Mouse (Mus musculus): ENCODE data around the gene Nr1i2. TPM values are rescaled to one million over a fixed set of nuclear protein-coding genes. Genes with fewer than 3 reads are reported as not detected.
A peak's percentile ranks its signal among the peaks of the same experiment; 100 is the strongest.

Gene Nr1i2
- polyA plus RNA-seq, 1 experiment from 2014 or later, result not detected

DNA sequence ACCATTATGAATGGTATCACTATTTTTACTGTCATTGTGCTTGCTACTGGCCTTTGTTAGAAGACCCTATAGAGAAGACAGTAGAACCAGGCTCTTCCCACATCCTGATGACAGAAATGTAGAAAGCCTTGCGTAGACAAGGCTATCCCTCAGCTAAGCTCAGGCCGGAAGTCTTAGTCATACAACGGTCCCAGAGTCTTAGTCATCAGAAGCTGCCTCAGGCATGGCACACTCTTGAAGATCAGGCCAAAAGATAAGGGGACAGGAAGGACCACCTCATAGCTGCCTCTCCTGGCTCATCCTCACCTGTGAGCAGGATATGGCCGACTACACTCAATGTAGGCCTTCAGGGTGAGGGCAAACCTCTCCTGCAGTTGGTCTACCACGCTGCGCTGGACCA lies 44.2 kb downstream of the Nr1i2 start:
- 0 out of 2 replicates have a peak, but pooled peaks cover 2% of the 10 kb centered on the region for H3K36me3 ChIP-seq (ENCODE audit: control insufficient read depth, insufficient read depth, low read length)
- WGBS, result 94% methylated on average over 6 of the region's 6 CpGs
- no peaks in the 10 kb centered on the region for H3K9me3 ChIP-seq (ENCODE audit: control insufficient read depth, low read length)
- H3K4me3 ChIP-seq (ENCODE audit: low read depth, low read length), result no peak overlapping the region
- H3K4me1 ChIP-seq (ENCODE audit: control insufficient read depth, insufficient read depth, low read length), result no peaks in the 10 kb centered on the region
- H3K27me3 ChIP-seq (replicated peaks; ENCODE audit: control insufficient read depth, insufficient read depth, low read length), result no peaks in the 10 kb centered on the region
- no peak for ATAC-seq (ENCODE audit: low read depth)
- H3K4me2 ChIP-seq (ENCODE audit: low read depth, low read length), result no peak overlapping the region
- no peak overlapping the region for H3K27ac ChIP-seq (replicated peaks; ENCODE audit: low read depth, low read length)
- no peak overlapping the region for H3K9ac ChIP-seq (ENCODE audit: low read depth, low read length)
- no peak for DNase-seq (ENCODE audit: low spot score)

DNA sequence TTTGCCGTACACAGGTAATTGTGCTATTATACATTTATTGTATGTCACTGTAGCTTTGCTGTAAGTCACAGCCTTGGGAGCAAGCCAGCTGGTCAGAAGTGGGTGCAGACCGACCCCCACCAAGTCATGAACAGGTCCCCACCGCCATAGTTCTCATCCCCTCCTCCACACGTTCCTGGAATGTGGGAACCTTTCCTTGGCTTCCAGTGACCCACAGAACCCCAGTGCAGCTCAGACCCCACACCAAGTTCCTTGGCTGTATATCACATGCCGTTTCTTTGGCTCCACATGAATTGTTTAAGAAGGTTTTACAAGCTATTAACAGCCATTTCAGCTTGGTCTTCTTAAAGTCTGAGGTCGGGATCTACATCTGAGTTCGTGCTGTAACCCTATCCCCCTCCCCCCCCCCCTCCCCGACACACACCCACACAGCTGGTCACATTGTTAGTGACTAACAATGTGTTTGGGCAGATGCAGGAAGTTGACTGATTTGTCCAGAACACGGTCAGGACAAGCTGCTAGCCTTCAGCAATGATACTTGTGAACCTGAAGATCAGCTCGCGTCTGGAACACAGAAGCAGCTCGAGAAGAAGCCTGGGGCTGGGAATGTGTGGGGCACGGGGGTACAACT lies 46.2 kb downstream of the Nr1i2 start:
- DNase-seq (ENCODE audit: low spot score) (peak; percentile 38), ATAC-seq (ENCODE audit: low read depth) (peak; percentile 61; the same call in 1 of the 2 replicates)
- no peaks in the 10 kb centered on the region for H3K9me3 ChIP-seq (ENCODE audit: control insufficient read depth, low read length)
- 0 out of 2 replicates have a peak, but pooled peaks cover 4% of the 10 kb centered on the region for H3K36me3 ChIP-seq (ENCODE audit: control insufficient read depth, insufficient read depth, low read length)
- H3K27me3 ChIP-seq (replicated peaks; ENCODE audit: control insufficient read depth, insufficient read depth, low read length), result no peaks in the 10 kb centered on the region
- no peak overlapping the region for H3K4me2 ChIP-seq (ENCODE audit: low read depth, low read length)
- no peak overlapping the region for H3K27ac ChIP-seq (replicated peaks; ENCODE audit: low read depth, low read length)
- 36% methylated on average over 13 of the region's 13 CpGs for WGBS
- H3K4me3 ChIP-seq (ENCODE audit: low read depth, low read length), result no peak overlapping the region
- H3K9ac ChIP-seq (ENCODE audit: low read depth, low read length), result no peak overlapping the region
- H3K4me1 ChIP-seq (ENCODE audit: control insufficient read depth, insufficient read depth, low read length), result no peaks in the 10 kb centered on the region

DNA sequence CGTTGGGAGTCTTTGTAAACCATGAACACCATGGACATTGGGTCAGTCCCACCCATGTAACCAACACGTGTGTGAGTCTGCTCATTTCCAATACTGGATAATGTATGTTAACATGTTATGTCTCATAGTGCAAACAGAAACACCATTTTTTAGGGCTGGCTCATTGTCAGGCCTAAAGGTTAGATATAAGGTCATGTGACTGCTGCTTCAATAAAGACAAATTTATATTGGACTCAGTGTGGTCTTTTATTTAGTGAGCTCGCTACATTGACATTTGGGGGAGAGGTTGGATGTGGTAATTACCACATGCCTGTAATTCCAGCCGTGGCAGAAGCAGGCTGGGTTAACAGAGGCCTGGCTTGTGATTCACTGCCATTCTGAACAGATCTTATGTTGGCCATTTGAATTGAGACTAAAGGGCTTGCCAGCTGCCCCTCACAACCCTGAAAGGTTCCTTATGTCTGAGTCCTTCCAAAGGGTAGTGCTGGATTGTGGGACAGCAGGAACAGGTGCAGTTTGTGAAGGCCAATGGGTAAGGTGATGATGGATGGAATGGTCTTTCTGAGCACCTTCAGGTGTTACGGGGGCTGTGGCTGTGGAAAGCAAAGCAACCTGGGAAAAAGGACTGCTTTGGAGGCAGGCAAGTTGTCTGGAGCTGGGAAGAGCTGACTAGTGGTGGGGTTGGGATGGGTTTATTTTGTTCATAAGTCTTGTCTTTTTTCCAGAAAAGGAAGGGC lies 48.6 kb downstream of the Nr1i2 start:
- no peak for ATAC-seq (ENCODE audit: low read depth)
- no peak overlapping the region for H3K4me2 ChIP-seq (ENCODE audit: low read depth, low read length)
- WGBS, result 79% methylated on average over 5 of the region's 5 CpGs

DNA sequence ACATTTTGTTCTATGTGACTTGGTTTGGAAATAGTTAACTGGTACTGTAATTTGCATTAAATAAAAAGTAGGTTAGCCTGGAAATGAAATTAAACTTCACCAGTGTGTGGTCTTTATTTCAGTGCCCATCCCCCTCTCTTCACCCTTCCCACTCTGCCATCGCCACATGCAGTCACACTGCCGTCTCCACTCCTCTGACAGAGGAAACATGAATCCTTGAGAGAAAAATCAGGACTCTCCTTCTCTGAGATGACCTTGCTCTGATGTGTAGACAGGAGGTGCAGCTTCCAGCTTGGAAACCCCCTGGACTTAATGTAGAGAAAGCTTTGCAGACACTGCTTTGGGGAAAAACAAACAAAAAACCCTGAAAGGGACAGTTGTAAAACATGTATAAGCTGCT lies 49.2 kb downstream of the Nr1i2 start:
- H3K4me1 ChIP-seq (ENCODE audit: control insufficient read depth, insufficient read depth, low read length), result no peaks in the 10 kb centered on the region
- H3K9me3 ChIP-seq (ENCODE audit: control insufficient read depth, low read length), result no peaks in the 10 kb centered on the region
- H3K27ac ChIP-seq (replicated peaks; ENCODE audit: low read depth, low read length), result no peak overlapping the region
- H3K36me3 ChIP-seq (ENCODE audit: control insufficient read depth, insufficient read depth, low read length), result peaks cover 20% of the 10 kb centered on the region
- H3K9ac ChIP-seq (ENCODE audit: low read depth, low read length), result no peak overlapping the region
- no peak overlapping the region for H3K4me3 ChIP-seq (ENCODE audit: low read depth, low read length)
- H3K4me2 ChIP-seq (ENCODE audit: low read depth, low read length), result no peak overlapping the region
- WGBS, result 45% methylated on average over 2 of the region's 2 CpGs
- ATAC-seq (ENCODE audit: low read depth) (no peak), DNase-seq (ENCODE audit: low spot score) (no peak)
- H3K27me3 ChIP-seq (replicated peaks; ENCODE audit: control insufficient read depth, insufficient read depth, low read length), result no peaks in the 10 kb centered on the region

More for the DNA sequence above, 48.6 kb downstream of the Nr1i2 start:
- Histone ChIP-seq H3K27ac (replicated peaks; ENCODE audit: low read depth, low read length) (no peak overlapping the region), H3K4me1 (ENCODE audit: control insufficient read depth, insufficient read depth, low read length) (no peaks in the 10 kb centered on the region), H3K9me3 (ENCODE audit: control insufficient read depth, low read length) (no peaks in the 10 kb centered on the region), H3K4me3 (ENCODE audit: low read depth, low read length) (no peak overlapping the region), H3K36me3 (ENCODE audit: control insufficient read depth, insufficient read depth, low read length) (peaks cover 14% of the 10 kb centered on the region), H3K27me3 (replicated peaks; ENCODE audit: control insufficient read depth, insufficient read depth, low read length) (no peaks in the 10 kb centered on the region), H3K9ac (ENCODE audit: low read depth, low read length) (no peak overlapping the region)
- DNase-seq (ENCODE audit: low spot score), result no peak

DNA sequence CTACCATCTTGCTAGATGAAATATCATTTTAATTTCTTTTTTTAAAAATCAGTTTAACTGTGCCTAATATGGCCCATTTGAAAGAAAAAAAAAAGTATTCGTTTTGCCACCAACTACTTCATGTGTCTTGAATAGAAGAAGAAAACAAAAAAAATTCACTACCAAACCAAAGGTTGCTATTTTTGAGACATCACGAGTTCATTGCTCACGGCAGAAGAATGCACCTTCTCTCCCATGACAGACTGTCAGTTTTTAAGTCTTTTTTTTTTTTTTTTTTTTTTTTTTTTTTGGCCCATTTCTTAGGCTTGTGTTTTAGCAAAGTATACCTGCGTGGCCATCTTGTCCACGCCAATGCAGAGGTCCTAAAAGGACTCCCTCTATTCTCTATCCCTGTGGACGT lies 50.5 kb downstream of the Nr1i2 start:
- no peaks in the 10 kb centered on the region for H3K4me1 ChIP-seq (ENCODE audit: control insufficient read depth, insufficient read depth, low read length)
- no peak overlapping the region for H3K4me2 ChIP-seq (ENCODE audit: low read depth, low read length)
- H3K27ac ChIP-seq (replicated peaks; ENCODE audit: low read depth, low read length), result no peak overlapping the region
- H3K9ac ChIP-seq (ENCODE audit: low read depth, low read length), result no peak overlapping the region
- H3K4me3 ChIP-seq (ENCODE audit: low read depth, low read length), result no peak overlapping the region
- DNase-seq (ENCODE audit: low spot score) (no peak), ATAC-seq (ENCODE audit: low read depth) (no peak)
- no peaks in the 10 kb centered on the region for H3K9me3 ChIP-seq (ENCODE audit: control insufficient read depth, low read length)
- H3K36me3 ChIP-seq (ENCODE audit: control insufficient read depth, insufficient read depth, low read length), result peaks cover 26% of the 10 kb centered on the region
- 80% methylated on average over 6 of the region's 6 CpGs for whole genome bisulfite sequencing
- H3K27me3 ChIP-seq (replicated peaks; ENCODE audit: control insufficient read depth, insufficient read depth, low read length), result no peaks in the 10 kb centered on the region

DNA sequence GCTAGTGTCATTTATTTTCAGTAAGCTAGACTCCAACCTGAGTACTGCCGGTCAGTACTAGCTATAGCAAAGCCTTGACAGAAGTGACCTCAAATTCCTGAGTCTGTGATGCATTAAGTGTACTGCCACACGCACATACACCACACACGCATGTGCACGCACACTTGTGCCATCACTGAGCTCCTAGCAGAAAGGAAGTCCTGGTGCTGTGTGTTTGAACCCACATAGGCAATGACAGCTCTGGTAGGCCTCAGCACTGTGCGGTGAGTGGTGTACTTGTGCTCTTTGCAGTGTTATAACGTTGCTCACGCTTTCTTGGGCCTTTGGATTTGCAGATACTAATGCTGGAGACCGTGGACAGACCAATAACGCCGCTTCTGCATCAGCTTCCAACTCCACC lies 54.5 kb downstream of the Nr1i2 start:
- Histone ChIP-seq H3K36me3 (ENCODE audit: control insufficient read depth, insufficient read depth, low read length) (peaks cover 31% of the 10 kb centered on the region), H3K9me3 (ENCODE audit: control insufficient read depth, low read length) (no peaks in the 10 kb centered on the region), H3K9ac (ENCODE audit: low read depth, low read length) (no peak overlapping the region), H3K4me2 (ENCODE audit: low read depth, low read length) (no peak overlapping the region), H3K4me1 (ENCODE audit: control insufficient read depth, insufficient read depth, low read length) (no peaks in the 10 kb centered on the region), H3K27me3 (replicated peaks; ENCODE audit: control insufficient read depth, insufficient read depth, low read length) (no peaks in the 10 kb centered on the region), H3K27ac (replicated peaks; ENCODE audit: low read depth, low read length) (no peak overlapping the region), H3K4me3 (ENCODE audit: low read depth, low read length) (no peak overlapping the region)
- ATAC-seq (ENCODE audit: low read depth) (no peak), DNase-seq (ENCODE audit: low spot score) (no peak)
- 94% methylated on average over 10 of the region's 10 CpGs for WGBS

DNA sequence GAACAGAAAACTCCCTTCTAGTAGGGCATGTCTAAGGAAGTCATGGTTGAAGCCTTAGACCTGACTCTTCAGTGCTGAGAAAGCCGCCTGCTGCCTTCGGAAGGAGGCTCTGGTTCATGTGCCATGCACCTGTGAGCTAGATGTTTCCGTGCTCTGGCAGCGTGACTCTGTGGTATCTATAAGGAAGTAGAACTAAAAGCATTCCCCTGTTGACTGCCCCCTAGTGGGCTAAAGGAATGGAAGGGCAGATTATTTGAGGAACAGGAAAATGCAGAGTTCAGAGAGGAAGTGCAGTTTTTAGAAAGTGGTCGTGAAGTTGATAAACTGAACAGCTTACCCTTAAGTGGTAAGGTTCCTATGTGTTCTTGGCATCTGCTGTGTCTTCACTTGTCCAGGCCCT lies 54.9 kb downstream of the Nr1i2 start:
- ATAC-seq (ENCODE audit: low read depth) (no peak), DNase-seq (ENCODE audit: low spot score) (peak; percentile 28)
- 73% methylated on average over 5 of the region's 5 CpGs for WGBS

DNA sequence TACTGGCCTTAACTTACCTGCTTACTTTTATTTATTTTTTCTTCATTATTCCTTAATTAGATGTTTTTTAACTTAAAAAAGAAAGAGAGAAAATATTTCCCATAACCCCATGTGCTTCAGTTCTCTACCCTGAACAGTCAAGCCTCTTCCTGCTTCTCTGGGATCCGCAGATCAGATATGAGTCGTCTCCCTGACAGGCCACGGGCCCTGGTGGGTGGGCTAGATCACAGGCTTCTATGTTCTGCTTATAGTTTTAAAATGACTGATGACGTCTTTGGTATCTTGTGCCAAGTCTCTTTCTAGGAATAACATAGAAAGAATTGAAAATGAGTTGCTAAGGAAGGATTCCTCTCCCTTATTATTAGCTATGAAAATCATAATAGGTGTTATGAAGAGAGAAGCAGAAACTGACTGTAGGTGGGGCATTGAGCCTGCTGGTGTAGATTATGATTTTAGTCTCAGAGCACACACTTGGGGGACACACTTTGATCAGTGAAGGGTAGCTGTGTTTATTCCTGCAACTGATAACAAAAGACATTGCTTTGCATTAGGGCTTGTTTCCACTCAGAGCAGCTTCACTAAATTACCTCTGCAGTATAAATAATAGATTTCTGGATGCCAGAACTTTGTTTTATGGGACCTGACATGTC lies 57.6 kb downstream of the Nr1i2 start:
- no peak for ATAC-seq (ENCODE audit: low read depth)
- Histone ChIP-seq H3K4me3 (ENCODE audit: low read depth, low read length) (no peak overlapping the region), H3K27me3 (replicated peaks; ENCODE audit: control insufficient read depth, insufficient read depth, low read length) (no peaks in the 10 kb centered on the region), H3K9ac (ENCODE audit: low read depth, low read length) (no peak overlapping the region), H3K4me2 (ENCODE audit: low read depth, low read length) (no peak overlapping the region), H3K36me3 (ENCODE audit: control insufficient read depth, insufficient read depth, low read length) (peaks cover 27% of the 10 kb centered on the region), H3K27ac (replicated peaks; ENCODE audit: low read depth, low read length) (no peak overlapping the region), H3K4me1 (ENCODE audit: control insufficient read depth, insufficient read depth, low read length) (no peaks in the 10 kb centered on the region), H3K9me3 (ENCODE audit: control insufficient read depth, low read length) (no peaks in the 10 kb centered on the region)
- DNase-seq (ENCODE audit: low spot score), result no peak
- WGBS, result 56% methylated on average over 4 of the region's 4 CpGs

More for the DNA sequence above, 54.9 kb downstream of the Nr1i2 start:
- no peaks in the 10 kb centered on the region for H3K4me1 ChIP-seq (ENCODE audit: control insufficient read depth, insufficient read depth, low read length)
- peaks cover 31% of the 10 kb centered on the region for H3K36me3 ChIP-seq (ENCODE audit: control insufficient read depth, insufficient read depth, low read length)
- H3K9ac ChIP-seq (ENCODE audit: low read depth, low read length), result no peak overlapping the region
- no peaks in the 10 kb centered on the region for H3K9me3 ChIP-seq (ENCODE audit: control insufficient read depth, low read length)
- H3K27me3 ChIP-seq (replicated peaks; ENCODE audit: control insufficient read depth, insufficient read depth, low read length), result no peaks in the 10 kb centered on the region
- no peak overlapping the region for H3K4me2 ChIP-seq (ENCODE audit: low read depth, low read length)
- no peak overlapping the region for H3K4me3 ChIP-seq (ENCODE audit: low read depth, low read length)
- H3K27ac ChIP-seq (replicated peaks; ENCODE audit: low read depth, low read length), result no peak overlapping the region
